Mouse (Mus musculus) hindbrain, embryonic 10.5 days (tissue): ENCODE data around the gene Scarb2. TPM values are rescaled to one million over a fixed set of nuclear protein-coding genes. Genes with fewer than 3 reads are reported as not detected.
A peak's percentile ranks its signal among the peaks of the same experiment; 100 is the strongest.

Source experiments
- DNase-seq: peaks from one replicate; pipeline ENCODE4 v3.0.0-alpha.2; 2017; ENCODE audit warnings: low spot score
- H3K27ac ChIP-seq: fragments of 300-500 bp; sonication (generic); 2 replicates; pipeline ENCODE4 v1.5.1; 2016; ENCODE audit warnings: mild to moderate bottlenecking, moderate library complexity
- H3K27me3 ChIP-seq: fragments of 300-500 bp; sonication (generic); 2 replicates; pipeline ENCODE4 v1.6.1; 2016; ENCODE audit warnings: mild to moderate bottlenecking; ENCODE audit not compliant: poor library complexity, insufficient read depth, severe bottlenecking
- H3K36me3 ChIP-seq: fragments of 300-500 bp; sonication (generic); 2 replicates; pipeline ENCODE4 v1.6.1; 2016; ENCODE audit warnings: mild to moderate bottlenecking, moderate library complexity
- H3K4me1 ChIP-seq: fragments of 300-500 bp; sonication (generic); replicated peaks from 2 replicates; pipeline ENCODE4 v1.6.1; 2016; ENCODE audit warnings: mild to moderate bottlenecking
- H3K4me3 ChIP-seq: fragments of 300-500 bp; sonication (generic); 2 replicates; pipeline ENCODE4 v1.5.1; 2016; ENCODE audit warnings: mild to moderate bottlenecking, moderate library complexity
- H3K9me3 ChIP-seq: fragments of 300-500 bp; sonication (generic); 2 replicates; pipeline ENCODE4 v1.6.1; 2016; ENCODE audit warnings: mild to moderate bottlenecking, moderate library complexity
- WGBS: fragments of 180-500 bp; shearing (Covaris S2); methylation state at CpG from one replicate; pipeline ENCODE4 v1.1.7; 2016; 5-methylcytosine and 5-hydroxymethylcytosine counted together
- polyA plus RNA-seq: library from polyadenylated mRNA; unstranded; fragments of >200 nt; fragmentation: Nextera tagmentation; extraction: Ambion mirVana; gene quantifications from 2 replicates; pipeline ENCODE4 v1.2.1, GENCODE M21; 2016

Gene Scarb2
- polyA plus RNA-seq, 1 experiment from 2014 or later = 11.8 TPM

GRCm38 (mm10) chr5:92457410-92457809, 49.2 kb downstream of the Scarb2 start:
- WGBS = 84% methylated on average over 2 of the region's 2 CpGs
- H3K27ac ChIP-seq = no peak overlapping the region
- H3K36me3 ChIP-seq = peaks cover 55% of the 10 kb centered on the region
- H3K4me1 ChIP-seq = no peaks in the 10 kb centered on the region
- no peak overlapping the region for H3K4me3 ChIP-seq
- H3K27me3 ChIP-seq = no peaks in the 10 kb centered on the region
- H3K9me3 ChIP-seq = no peaks in the 10 kb centered on the region
- no peak for DNase-seq

GRCm38 (mm10) chr5:92452876-92453275, 53.8 kb downstream of the Scarb2 start:
- Histone ChIP-seq H3K27me3 (no peaks in the 10 kb centered on the region), H3K27ac (no peak overlapping the region), H3K4me1 (no peaks in the 10 kb centered on the region), H3K36me3 (peaks cover 81% of the 10 kb centered on the region), H3K9me3 (no peaks in the 10 kb centered on the region), H3K4me3 (no peak overlapping the region)
- 93% methylated on average over 5 of the region's 5 CpGs for WGBS
- no peak for DNase-seq

- 92% methylated on average over 5 of the region's 5 CpGs for WGBS
- H3K36me3 ChIP-seq = peaks cover 86% of the 10 kb centered on the region
- H3K27me3 ChIP-seq = no peaks in the 10 kb centered on the region
- H3K4me3 ChIP-seq = no peak overlapping the region
- H3K9me3 ChIP-seq = no peaks in the 10 kb centered on the region
- H3K27ac ChIP-seq = no peak overlapping the region
- DNase-seq = no peak
- no peaks in the 10 kb centered on the region for H3K4me1 ChIP-seq
Measured at GRCm38 (mm10) chr5:92446736-92447135, 59.9 kb downstream of the Scarb2 start.

- H3K4me1 ChIP-seq = no peaks in the 10 kb centered on the region
- no peaks in the 10 kb centered on the region for H3K9me3 ChIP-seq
- H3K27ac ChIP-seq = no peak overlapping the region
- no peak overlapping the region for H3K4me3 ChIP-seq
- WGBS = 88% methylated on average over 2 of the region's 2 CpGs
- no peak for DNase-seq
- H3K36me3 ChIP-seq = peaks cover 69% of the 10 kb centered on the region
- H3K27me3 ChIP-seq = no peaks in the 10 kb centered on the region
Measured at GRCm38 (mm10) chr5:92445016-92445415, 61.6 kb downstream of the Scarb2 start.

- peaks cover 49% of the 10 kb centered on the region for H3K36me3 ChIP-seq
- H3K4me3 ChIP-seq = no peak overlapping the region
- no peaks in the 10 kb centered on the region for H3K27me3 ChIP-seq
- WGBS = 91% methylated on average over 7 of the region's 7 CpGs
- H3K9me3 ChIP-seq = no peaks in the 10 kb centered on the region
- no peaks in the 10 kb centered on the region for H3K4me1 ChIP-seq
- H3K27ac ChIP-seq = no peak overlapping the region
- no peak for DNase-seq
Measured at GRCm38 (mm10) chr5:92442914-92443313, 63.7 kb downstream of the Scarb2 start.

GRCm38 (mm10) chr5:92441494-92441893, 65.1 kb downstream of the Scarb2 start:
- 84% methylated on average over 5 of the region's 5 CpGs for WGBS
- Histone ChIP-seq H3K4me1 (no peaks in the 10 kb centered on the region), H3K4me3 (no peak overlapping the region), H3K27ac (no peak overlapping the region), H3K27me3 (no peaks in the 10 kb centered on the region), H3K9me3 (no peaks in the 10 kb centered on the region), H3K36me3 (peaks cover 35% of the 10 kb centered on the region)
- DNase-seq = no peak

- Histone ChIP-seq H3K4me3 (no peak overlapping the region), H3K27me3 (no peaks in the 10 kb centered on the region), H3K36me3 (peaks cover 6% of the 10 kb centered on the region; the same call in 1 of the 2 replicates), H3K4me1 (peaks cover 9% of the 10 kb centered on the region), H3K27ac (no peak overlapping the region), H3K9me3 (no peaks in the 10 kb centered on the region)
- 92% methylated on average over 8 of the region's 8 CpGs for WGBS
- no peak for DNase-seq
Measured at GRCm38 (mm10) chr5:92438540-92438939, 68.1 kb downstream of the Scarb2 start.

- Histone ChIP-seq H3K4me1 (peaks cover 15% of the 10 kb centered on the region), H3K27ac (peak within 1 kb of the TSS; percentile 97), H3K4me3 (peak within 1 kb of the TSS; percentile 96), H3K9me3 (no peaks in the 10 kb centered on the region), H3K36me3 (peaks cover 7% of the 10 kb centered on the region; the same call in 1 of the 2 replicates), H3K27me3 (no peaks in the 10 kb centered on the region)
- WGBS = 1% methylated on average over 34 of the region's 34 CpGs
- DNase-seq = peak; percentile 96
Measured at GRCm38 (mm10) chr5:92435025-92435584, 71.5 kb downstream of the Scarb2 start, which contains the start of gene Nup54. Gene Nup54 (minus strand): TSS chr5:92435219.

GRCm38 (mm10) chr5:92434571-92434985, 72.1 kb downstream of the Scarb2 start:
- Histone ChIP-seq H3K9me3 (no peaks in the 10 kb centered on the region), H3K36me3 (peaks cover 10% of the 10 kb centered on the region), H3K27ac (peak overlapping the region; percentile 97), H3K4me1 (peaks cover 15% of the 10 kb centered on the region), H3K4me3 (peak overlapping the region; percentile 96), H3K27me3 (no peaks in the 10 kb centered on the region)
- WGBS = under 1% methylated on average over 32 of the region's 39 CpGs
- DNase-seq = no peak

- DNase-seq = no peak
- peaks cover 15% of the 10 kb centered on the region for H3K4me1 ChIP-seq
- H3K36me3 ChIP-seq = peaks cover 15% of the 10 kb centered on the region
- WGBS = 2% methylated on average over 12 of the region's 12 CpGs
- H3K27me3 ChIP-seq = no peaks in the 10 kb centered on the region
- no peaks in the 10 kb centered on the region for H3K9me3 ChIP-seq
- peak overlapping the region; percentile 96 for H3K4me3 ChIP-seq
- peak overlapping the region; percentile 97 for H3K27ac ChIP-seq
Measured at GRCm38 (mm10) chr5:92434070-92434469, 72.6 kb downstream of the Scarb2 start.

- H3K27ac ChIP-seq = no peak overlapping the region
- H3K4me1 ChIP-seq = peaks cover 15% of the 10 kb centered on the region
- WGBS = 93% methylated on average over 7 of the region's 7 CpGs
- no peaks in the 10 kb centered on the region for H3K27me3 ChIP-seq
- H3K36me3 ChIP-seq = peaks cover 40% of the 10 kb centered on the region
- H3K4me3 ChIP-seq = no peak overlapping the region
- no peak for DNase-seq
- 0 out of 2 replicates have a peak, but pooled peaks cover 5% of the 10 kb centered on the region for H3K9me3 ChIP-seq
Measured at GRCm38 (mm10) chr5:92431611-92432010, 75.0 kb downstream of the Scarb2 start.

- H3K36me3 ChIP-seq = peaks cover 49% of the 10 kb centered on the region
- peaks cover 15% of the 10 kb centered on the region for H3K4me1 ChIP-seq
- H3K4me3 ChIP-seq = no peak overlapping the region
- 91% methylated on average over 5 of the region's 5 CpGs for WGBS
- no peak overlapping the region for H3K27ac ChIP-seq
- no peaks in the 10 kb centered on the region for H3K27me3 ChIP-seq
- no peak for DNase-seq
- H3K9me3 ChIP-seq = 0 out of 2 replicates have a peak, but pooled peaks cover 5% of the 10 kb centered on the region
Measured at GRCm38 (mm10) chr5:92430723-92431122, 75.9 kb downstream of the Scarb2 start.

GRCm38 (mm10) chr5:92424126-92424525, 82.5 kb downstream of the Scarb2 start:
- Histone ChIP-seq H3K4me1 (no peaks in the 10 kb centered on the region), H3K27me3 (no peaks in the 10 kb centered on the region), H3K4me3 (no peak overlapping the region), H3K36me3 (peaks cover 100% of the 10 kb centered on the region), H3K27ac (no peak overlapping the region), H3K9me3 (0 out of 2 replicates have a peak, but pooled peaks cover 5% of the 10 kb centered on the region)
- DNase-seq = no peak
- 96% methylated on average over 11 of the region's 11 CpGs for WGBS
